Mouse (Mus musculus) forelimb bud, embryonic 11.5 days (tissue): ENCODE measurements around the gene Arhgap10.

Experiments used
- DNase-seq: peaks from one replicate; pipeline ENCODE4 v3.0.0-alpha.2; 2012; ENCODE audit warnings: low read depth, low spot score

The Arhgap10 gene

GRCm38 (mm10) chr8:77444166-77444870 is 73.4 kb downstream of the Arhgap10 start:
- no peak for DNase-seq

- DNase-seq: no peak
Measured at GRCm38 (mm10) chr8:77442452-77442851, 75.3 kb downstream of the Arhgap10 start.

GRCm38 (mm10) chr8:77440913-77441312 is 76.8 kb downstream of the Arhgap10 start:
- DNase-seq: no peak

- DNase-seq: no peak
Measured at GRCm38 (mm10) chr8:77440324-77440880, 77.4 kb downstream of the Arhgap10 start.

GRCm38 (mm10) chr8:77439670-77440069 is 78.1 kb downstream of the Arhgap10 start:
- no peak for DNase-seq

- DNase-seq: no peak
Measured at GRCm38 (mm10) chr8:77437807-77438493, 79.8 kb downstream of the Arhgap10 start.

- DNase-seq: no peak
Measured at GRCm38 (mm10) chr8:77436013-77436990, 81.5 kb downstream of the Arhgap10 start.

DNA sequence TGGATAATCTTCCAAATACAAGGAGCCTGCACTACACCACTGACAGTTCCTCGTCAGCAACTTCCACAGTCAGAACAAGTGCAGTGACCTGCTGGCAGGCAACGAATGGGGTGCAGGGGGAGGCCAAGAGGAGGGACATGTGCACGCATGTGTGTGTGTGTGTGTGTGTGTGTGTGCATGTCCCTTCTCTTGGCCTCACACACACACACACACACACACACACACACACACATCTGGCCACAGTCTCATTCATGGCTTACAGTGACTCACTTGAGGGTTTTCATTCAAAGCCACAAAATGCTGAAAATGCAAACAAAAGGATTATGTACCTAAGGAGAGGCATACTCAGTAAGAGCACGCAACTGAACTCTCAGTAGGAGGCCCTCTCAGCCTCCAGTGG is 84.5 kb downstream of the Arhgap10 start:
- no peak for DNase-seq

- DNase-seq: no peak
Measured at GRCm38 (mm10) chr8:77432726-77433125, 85.0 kb downstream of the Arhgap10 start.

DNA sequence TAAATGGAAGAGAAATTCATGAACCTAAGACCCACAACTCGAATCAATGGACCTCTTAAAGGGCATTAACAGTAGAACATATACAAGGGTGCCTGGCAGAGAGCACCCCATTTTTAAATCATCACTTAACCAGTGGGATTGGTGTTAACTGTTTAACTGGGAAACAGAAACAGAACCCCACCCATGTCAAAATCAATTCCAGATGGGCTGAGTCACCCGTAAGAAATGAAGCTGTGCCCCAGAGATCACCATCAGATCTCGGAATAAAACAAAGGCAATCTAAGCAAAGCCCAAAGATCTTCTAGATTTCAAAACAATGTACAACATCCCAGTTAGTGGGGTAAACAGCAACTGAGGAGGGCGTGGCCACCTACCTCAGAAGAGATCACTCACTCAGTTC is 89.3 kb downstream of the Arhgap10 start:
- no peak for DNase-seq

- no peak for DNase-seq
Measured at GRCm38 (mm10) chr8:77428015-77428414, 89.7 kb downstream of the Arhgap10 start.

GRCm38 (mm10) chr8:77427438-77427837 is 90.3 kb downstream of the Arhgap10 start:
- DNase-seq: no peak

DNA sequence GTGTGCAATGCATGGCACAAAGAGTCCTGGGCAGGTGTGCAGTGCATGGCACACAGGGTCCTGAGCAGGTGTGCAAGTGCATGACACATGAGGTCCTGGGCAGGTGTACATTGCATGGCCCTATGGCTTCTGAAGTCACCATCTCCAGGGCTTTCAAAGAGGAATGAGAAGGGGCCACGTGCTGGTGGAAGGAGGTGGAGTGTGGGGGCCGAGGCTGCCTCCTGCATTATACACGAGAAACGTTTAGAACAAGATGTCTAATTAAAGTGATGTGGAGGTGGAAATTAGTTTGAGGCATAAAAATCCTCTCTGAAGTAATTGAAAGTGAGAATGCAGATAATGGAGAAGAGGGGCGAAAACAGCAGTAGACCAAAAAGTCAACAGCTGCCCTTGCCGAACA is 93.9 kb downstream of the Arhgap10 start:
- DNase-seq: no peak

- no peak for DNase-seq
Measured at GRCm38 (mm10) chr8:77422632-77423252, 95.0 kb downstream of the Arhgap10 start.

DNA sequence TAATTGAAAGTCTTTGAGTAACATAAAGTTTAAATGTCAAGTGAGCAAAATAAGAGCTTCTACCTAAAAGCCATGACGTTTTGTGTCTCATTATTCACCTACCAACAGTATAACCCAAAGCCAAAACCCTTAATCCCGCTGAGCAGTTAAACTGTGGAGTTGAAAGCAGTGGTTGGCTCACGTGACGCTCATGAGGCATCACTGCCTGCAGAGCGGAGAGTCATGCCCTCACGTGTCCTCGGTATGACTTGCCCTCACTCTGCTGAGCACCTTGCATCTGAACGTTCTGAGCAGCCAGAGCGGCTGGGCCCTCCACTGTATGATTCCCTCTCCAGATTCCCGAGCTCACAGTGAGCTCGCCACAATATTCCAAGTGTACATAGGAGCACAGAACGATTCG is 96.2 kb downstream of the Arhgap10 start:
- no peak for DNase-seq

GRCm38 (mm10) chr8:77419731-77420130 is 98.0 kb downstream of the Arhgap10 start:
- peak; percentile 78 for DNase-seq

DNA sequence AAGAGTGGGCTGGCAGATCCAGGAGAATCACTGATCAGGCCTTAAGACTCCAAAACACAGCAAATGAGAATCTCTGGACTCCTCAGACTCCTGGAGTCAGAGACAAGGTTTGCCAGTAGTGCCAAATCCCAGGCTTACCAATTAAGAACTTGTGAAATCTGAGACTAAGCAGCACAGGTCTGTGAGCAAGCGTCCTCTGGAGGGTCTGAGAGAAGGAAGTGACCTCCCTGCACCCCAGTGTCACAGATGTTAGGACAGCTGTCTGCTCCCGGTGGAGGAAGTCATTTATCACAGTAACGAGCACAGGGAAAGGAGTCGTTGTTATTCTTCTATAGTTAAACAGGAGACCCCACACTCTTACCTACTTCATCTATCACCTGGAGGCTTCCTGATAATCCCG is 101.0 kb downstream of the Arhgap10 start:
- peak; percentile 36 for DNase-seq

DNA sequence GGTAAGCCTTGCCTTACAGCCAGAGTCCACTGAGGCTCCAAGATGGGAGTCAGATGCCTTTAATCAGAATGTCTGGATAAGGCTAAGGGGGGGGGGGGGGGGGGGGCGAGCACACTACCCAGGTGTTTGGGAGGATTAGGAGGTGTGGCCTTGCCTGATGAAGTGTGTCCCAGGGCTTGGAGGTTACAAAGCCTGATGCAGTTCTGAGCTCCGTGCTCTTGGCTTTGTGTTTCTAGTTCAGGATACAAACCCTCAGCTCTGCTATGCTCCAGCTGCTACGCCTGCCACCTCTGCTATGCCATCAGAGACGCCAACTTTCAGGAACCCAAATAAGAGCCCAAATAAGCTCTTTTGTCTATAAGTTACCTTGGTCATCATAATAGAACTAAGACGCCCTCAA is 101.7 kb downstream of the Arhgap10 start:
- DNase-seq: no peak

GRCm38 (mm10) chr8:77411262-77411661 is 106.5 kb downstream of the Arhgap10 start:
- no peak for DNase-seq

DNA sequence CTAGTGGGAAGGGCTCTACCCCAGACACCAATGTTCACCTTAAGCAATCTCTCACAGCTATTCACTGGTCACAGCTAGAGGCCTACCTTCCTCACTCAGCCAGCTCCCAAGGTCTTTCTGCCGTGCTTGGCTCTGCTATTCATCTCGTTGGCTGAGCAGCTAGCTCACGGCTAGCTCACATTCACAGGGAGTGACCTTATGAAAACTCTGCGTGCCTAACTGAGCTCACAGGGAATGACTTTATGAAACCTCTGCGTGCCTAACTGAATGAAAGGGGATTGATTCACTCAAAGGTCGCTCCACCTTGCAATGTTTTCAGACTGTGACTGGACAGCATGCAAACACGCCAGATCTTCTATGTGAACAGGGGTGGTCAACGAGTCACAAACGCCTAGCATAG is 107.4 kb downstream of the Arhgap10 start:
- DNase-seq: no peak

DNA sequence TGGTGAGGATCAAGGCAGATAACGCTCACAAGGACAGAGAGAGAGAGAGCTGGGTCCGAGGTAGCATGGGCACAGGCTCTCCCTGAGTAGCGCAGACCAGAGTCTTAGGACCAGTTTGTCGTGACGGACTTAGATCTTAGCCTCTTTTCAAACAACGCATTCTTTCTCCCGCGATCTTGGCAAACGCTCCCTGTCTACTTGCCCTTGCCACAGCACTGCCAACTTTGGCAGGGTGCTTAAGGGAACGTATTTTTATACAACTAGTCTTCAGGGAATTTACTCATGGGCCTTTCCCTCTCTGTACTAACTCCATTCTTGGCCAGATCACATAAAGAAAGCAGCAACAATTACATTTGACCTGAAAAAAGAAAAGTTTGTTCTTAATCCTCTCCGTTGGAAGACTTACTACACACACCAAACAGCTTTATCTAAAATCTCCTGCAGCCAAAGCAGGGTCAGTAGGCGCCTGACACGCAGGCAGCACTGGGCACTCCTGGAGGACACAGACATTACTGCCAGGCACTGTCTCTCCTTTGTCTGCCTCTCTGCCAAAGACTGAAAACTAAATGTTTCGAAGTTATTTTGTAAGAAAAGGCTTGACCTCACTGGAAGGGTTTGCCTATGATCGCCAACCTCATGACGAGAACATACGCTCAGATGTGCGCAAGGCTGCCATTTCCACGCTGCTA is 109.1 kb downstream of the Arhgap10 start:
- DNase-seq: no peak
